Mouse (Mus musculus) limb, embryonic 14.5 days (tissue): ENCODE results near the gene Pdxp. TPM values are rescaled to one million over a fixed set of nuclear protein-coding genes. Genes with fewer than 3 reads are reported as not detected.
A peak's percentile ranks its signal among the peaks of the same experiment; 100 is the strongest.

Experiments
- ATAC-seq: fragments of 200-750 bp; cut with Nextera tagmentation; 2 replicates; pipeline ENCODE4 v1.8.0; 2017; ENCODE audit warnings: low read depth, moderate number of reproducible peaks, moderate TSS enrichment; ENCODE audit not compliant: low FRiP score
- DNase-seq: peaks from one replicate; pipeline ENCODE4 v3.0.0-alpha.2; 2015; ENCODE audit warnings: low spot score
- H3K27ac ChIP-seq: fragments of 300-500 bp; sonication (generic); replicated peaks from 2 replicates; pipeline ENCODE4 v1.5.1; 2014; ENCODE audit warnings: low read depth, mild to moderate bottlenecking, low read length, moderate library complexity, mixed read lengths
- H3K27me3 ChIP-seq: fragments of 300-500 bp; sonication (generic); 2 replicates; pipeline ENCODE4 v1.6.1; 2014; ENCODE audit warnings: low read length, mixed read lengths; ENCODE audit not compliant: control insufficient read depth, insufficient read depth
- H3K36me3 ChIP-seq: fragments of 300-500 bp; sonication (generic); 2 replicates; pipeline ENCODE4 v1.6.1; 2014; ENCODE audit warnings: mild to moderate bottlenecking, low read length, moderate library complexity, mixed read lengths; ENCODE audit not compliant: control insufficient read depth, insufficient read depth
- H3K4me1 ChIP-seq: fragments of 300-500 bp; sonication (generic); 2 replicates; pipeline ENCODE4 v1.6.1; 2014; ENCODE audit warnings: antibody characterized with exemption, low read length, mixed read lengths; ENCODE audit not compliant: control insufficient read depth, insufficient read depth
- H3K4me2 ChIP-seq: fragments of 300-500 bp; sonication (generic); replicated peaks from 2 replicates; pipeline ENCODE4 v1.6.1; 2014; ENCODE audit warnings: low read depth, mild to moderate bottlenecking, low read length, moderate library complexity; ENCODE audit not compliant: severe bottlenecking
- H3K4me3 ChIP-seq: fragments of 300-500 bp; sonication (generic); replicated peaks from 2 replicates; pipeline ENCODE4 v1.5.1; 2014; ENCODE audit warnings: low read length
- H3K9ac ChIP-seq: fragments of 300-500 bp; sonication (generic); 2 replicates; pipeline ENCODE4 v1.6.1; 2014; ENCODE audit warnings: mild to moderate bottlenecking, low read depth, low read length, moderate library complexity; ENCODE audit not compliant: severe bottlenecking
- H3K9me3 ChIP-seq: fragments of 300-500 bp; sonication (generic); 2 replicates; pipeline ENCODE4 v1.6.1; 2016; ENCODE audit warnings: low read length; ENCODE audit not compliant: control insufficient read depth
- POLR2A ChIP-seq: fragments of 200-500 bp; IDR thresholded peaks from 2 replicates; pipeline ENCODE4 v1.8.0; 2012; ENCODE audit warnings: inconsistent platforms, mild to moderate bottlenecking, moderate library complexity, borderline replicate concordance; ENCODE audit not compliant: insufficient read depth, insufficient read length; ENCODE audit errors: extremely low read depth
- whole genome bisulfite sequencing: fragments of 180-500 bp; shearing (Covaris S2); extraction: QIAGEN DNeasy Blood & Tissue Kit; methylation state at CpG from one replicate; pipeline ENCODE4 v1.1.7; 2014; 5-methylcytosine and 5-hydroxymethylcytosine counted together
- microRNA-seq: library from miRNA; unstranded; fragments of <30 nt; microRNA quantifications from one replicate; pipeline ENCODE4, GENCODE M21; 2016
- polyA plus RNA-seq, 2 experiments: library from polyadenylated mRNA; depleted of rRNA in 1 of 2; stranded (reverse) in 1 of 2; unstranded in 1 of 2; fragments of >200 nt; fragmentation: Nextera tagmentation in 1 of 2; extraction: Ambion mirVana in 1 of 2; gene quantifications; 2 replicates each; pipeline versions ENCODE4 v1.2.1 to v1.2.3; 2012 to 2014

Pdxp gene
- polyA plus RNA-seq, 2 experiments, result 20.8 to 32.5 TPM

GRCm38 (mm10) chr15:78956351-78956750 is 42.6 kb downstream of the Pdxp start:
- peaks cover 9% of the 10 kb centered on the region for H3K4me1 ChIP-seq
- no peaks in the 10 kb centered on the region for H3K27me3 ChIP-seq
- ATAC-seq (no peak), DNase-seq (peak; percentile 20)
- H3K9me3 ChIP-seq, result no peaks in the 10 kb centered on the region
- TF ChIP-seq POLR2A, result no peak
- H3K4me2 ChIP-seq, result no peak overlapping the region
- no peak overlapping the region for H3K4me3 ChIP-seq
- H3K36me3 ChIP-seq, result peaks cover 15% of the 10 kb centered on the region
- 73% methylated on average over 4 of the region's 4 CpGs for WGBS
- no peak overlapping the region for H3K9ac ChIP-seq
- H3K27ac ChIP-seq, result no peak overlapping the region

GRCm38 (mm10) chr15:78957021-78957420 is 43.3 kb downstream of the Pdxp start:
- peaks cover 9% of the 10 kb centered on the region for H3K4me1 ChIP-seq
- no peak overlapping the region for H3K4me3 ChIP-seq
- peak overlapping the region; percentile 29; the same call in 1 of the 2 replicates for H3K4me2 ChIP-seq
- ATAC-seq (no peak), DNase-seq (no peak)
- WGBS, result 48% methylated on average over 15 of the region's 15 CpGs
- no peak for TF ChIP-seq POLR2A
- H3K36me3 ChIP-seq, result peaks cover 16% of the 10 kb centered on the region
- H3K9me3 ChIP-seq, result no peaks in the 10 kb centered on the region
- no peaks in the 10 kb centered on the region for H3K27me3 ChIP-seq
- peak overlapping the region; percentile 43 for H3K9ac ChIP-seq
- no peak overlapping the region for H3K27ac ChIP-seq

GRCm38 (mm10) chr15:78959537-78959936 is 45.8 kb downstream of the Pdxp start:
- WGBS, result 85% methylated on average over 11 of the region's 11 CpGs

GRCm38 (mm10) chr15:78960088-78960487 is 46.4 kb downstream of the Pdxp start:
- no peak for ATAC-seq
- TF ChIP-seq POLR2A, result no peak
- H3K9ac ChIP-seq, result no peak overlapping the region
- H3K27me3 ChIP-seq, result no peaks in the 10 kb centered on the region
- H3K27ac ChIP-seq, result no peak overlapping the region
- peaks cover 14% of the 10 kb centered on the region for H3K36me3 ChIP-seq
- no peak overlapping the region for H3K4me3 ChIP-seq
- H3K9me3 ChIP-seq, result no peaks in the 10 kb centered on the region
- H3K4me1 ChIP-seq, result peaks cover 9% of the 10 kb centered on the region
- no peak for DNase-seq
- WGBS, result 75% methylated on average over 4 of the region's 4 CpGs
- H3K4me2 ChIP-seq, result no peak overlapping the region

More at GRCm38 (mm10) chr15:78959537-78959936, 45.8 kb downstream of the Pdxp start:
- ATAC-seq, result no peak
- no peak overlapping the region for H3K9ac ChIP-seq
- H3K36me3 ChIP-seq, result peaks cover 11% of the 10 kb centered on the region
- no peak overlapping the region for H3K4me3 ChIP-seq
- H3K27ac ChIP-seq, result no peak overlapping the region
- no peaks in the 10 kb centered on the region for H3K27me3 ChIP-seq
- H3K4me1 ChIP-seq, result peaks cover 9% of the 10 kb centered on the region
- no peak overlapping the region for H3K4me2 ChIP-seq
- no peak for TF ChIP-seq POLR2A
- no peak for DNase-seq
- H3K9me3 ChIP-seq, result no peaks in the 10 kb centered on the region

GRCm38 (mm10) chr15:78962885-78963284 is 49.2 kb downstream of the Pdxp start:
- Histone ChIP-seq H3K4me3 (no peak overlapping the region), H3K9ac (no peak overlapping the region), H3K27ac (no peak overlapping the region), H3K9me3 (no peaks in the 10 kb centered on the region), H3K36me3 (peaks cover 24% of the 10 kb centered on the region), H3K4me1 (no peaks in the 10 kb centered on the region; the same call in 1 of the 2 replicates), H3K4me2 (no peak overlapping the region), H3K27me3 (no peaks in the 10 kb centered on the region)
- ATAC-seq (peak; percentile 29; the same call in 1 of the 2 replicates), DNase-seq (peak; percentile 31)
- no peak for TF ChIP-seq POLR2A
- WGBS, result 44% methylated on average over 2 of the region's 2 CpGs

Small RNA genes within 50 kb of the gene (microRNA-seq; reads per million reads assigned to microRNA genes)
- gene Mir6955, result not detected

Other genes starting within 250 kb of the Pdxp start
- gene Elfn2, start 195.1 kb upstream of the Pdxp start, polyA plus RNA-seq (2012; rRNA removed), result 0.19 and 0.24 TPM in 2 replicates
- 0.04 TPM in 1 of 2 replicates, not detected in the other for gene Elfn2, start 195.1 kb upstream of the Pdxp start, polyA plus RNA-seq (2014; fragmentation: Nextera tagmentation; extraction: Ambion mirVana)
- 13.9 and 17.3 TPM in 2 replicates for gene Mfng, start 140.4 kb upstream of the Pdxp start, polyA plus RNA-seq (2012; rRNA removed)
- gene Mfng, start 140.4 kb upstream of the Pdxp start, polyA plus RNA-seq (2014; fragmentation: Nextera tagmentation; extraction: Ambion mirVana), result 10.1 and 11.7 TPM in 2 replicates
- gene Card10, start 110.9 kb upstream of the Pdxp start, polyA plus RNA-seq (2012; rRNA removed), result 9.0 and 12.4 TPM in 2 replicates
- 4.4 and 5.1 TPM in 2 replicates for gene Card10, start 110.9 kb upstream of the Pdxp start, polyA plus RNA-seq (2014; fragmentation: Nextera tagmentation; extraction: Ambion mirVana)
- gene Cdc42ep1, start 71.3 kb upstream of the Pdxp start, polyA plus RNA-seq (2012; rRNA removed), result 25.2 and 34.3 TPM in 2 replicates
- gene Cdc42ep1, start 71.3 kb upstream of the Pdxp start, polyA plus RNA-seq (2014; fragmentation: Nextera tagmentation; extraction: Ambion mirVana), result 23.1 and 24.3 TPM in 2 replicates
- 0.65 and 0.72 TPM in 2 replicates for gene Lgals2, start 58.4 kb upstream of the Pdxp start, polyA plus RNA-seq (2012; rRNA removed)
- gene Lgals2, start 58.4 kb upstream of the Pdxp start, polyA plus RNA-seq (2014; fragmentation: Nextera tagmentation; extraction: Ambion mirVana), result 0.58 TPM in 1 of 2 replicates, not detected in the other
- 60.6 and 80.6 TPM in 2 replicates for gene Gga1, start 36.7 kb upstream of the Pdxp start, polyA plus RNA-seq (2012; rRNA removed)
- gene Gga1, start 36.7 kb upstream of the Pdxp start, polyA plus RNA-seq (2014; fragmentation: Nextera tagmentation; extraction: Ambion mirVana), result 43.6 and 45.0 TPM in 2 replicates
- 0.19 and 0.20 TPM in 2 replicates for gene Gm49510, start 14.3 kb upstream of the Pdxp start, polyA plus RNA-seq (2012; rRNA removed)
- gene Gm49510, start 14.3 kb upstream of the Pdxp start, polyA plus RNA-seq (2014; fragmentation: Nextera tagmentation; extraction: Ambion mirVana), result 0.92 and 1.5 TPM in 2 replicates
- 127 and 202 TPM in 2 replicates for gene Sh3bp1, start 14.2 kb upstream of the Pdxp start, polyA plus RNA-seq (2012; rRNA removed)
- 51.7 and 54.9 TPM in 2 replicates for gene Sh3bp1, start 14.2 kb upstream of the Pdxp start, polyA plus RNA-seq (2014; fragmentation: Nextera tagmentation; extraction: Ambion mirVana)
- 2,106 and 2,309 TPM in 2 replicates for gene Lgals1, start 12.8 kb downstream of the Pdxp start, polyA plus RNA-seq (2012; rRNA removed)
- 2,467 and 2,738 TPM in 2 replicates for gene Lgals1, start 12.8 kb downstream of the Pdxp start, polyA plus RNA-seq (2014; fragmentation: Nextera tagmentation; extraction: Ambion mirVana)
- 38.8 and 41.0 TPM in 2 replicates for gene Nol12, start 21.0 kb downstream of the Pdxp start, polyA plus RNA-seq (2012; rRNA removed)
- gene Nol12, start 21.0 kb downstream of the Pdxp start, polyA plus RNA-seq (2014; fragmentation: Nextera tagmentation; extraction: Ambion mirVana), result 50.6 and 53.1 TPM in 2 replicates
- 64.4 and 72.3 TPM in 2 replicates for gene Triobp, start 33.8 kb downstream of the Pdxp start, polyA plus RNA-seq (2012; rRNA removed)
- gene Triobp, start 33.8 kb downstream of the Pdxp start, polyA plus RNA-seq (2014; fragmentation: Nextera tagmentation; extraction: Ambion mirVana), result 44.7 and 46.8 TPM in 2 replicates
- 390 and 433 TPM in 2 replicates for gene H1f0, start 114.5 kb downstream of the Pdxp start, polyA plus RNA-seq (2012; rRNA removed)
- 250 and 278 TPM in 2 replicates for gene H1f0, start 114.5 kb downstream of the Pdxp start, polyA plus RNA-seq (2014; fragmentation: Nextera tagmentation; extraction: Ambion mirVana)
- gene Galr3, start 128.0 kb downstream of the Pdxp start, polyA plus RNA-seq (2012; rRNA removed), result 0.39 and 0.49 TPM in 2 replicates
- gene Galr3, start 128.0 kb downstream of the Pdxp start, polyA plus RNA-seq (2014; fragmentation: Nextera tagmentation; extraction: Ambion mirVana), result not detected in 2 replicates
- gene Ankrd54, start 149.0 kb downstream of the Pdxp start, polyA plus RNA-seq (2012; rRNA removed), result 58.3 and 72.3 TPM in 2 replicates
- 44.4 and 54.3 TPM in 2 replicates for gene Ankrd54, start 149.0 kb downstream of the Pdxp start, polyA plus RNA-seq (2014; fragmentation: Nextera tagmentation; extraction: Ambion mirVana)
- 198 and 206 TPM in 2 replicates for gene Eif3l, start 161.3 kb downstream of the Pdxp start, polyA plus RNA-seq (2012; rRNA removed)
- gene Eif3l, start 161.3 kb downstream of the Pdxp start, polyA plus RNA-seq (2014; fragmentation: Nextera tagmentation; extraction: Ambion mirVana), result 214 and 219 TPM in 2 replicates
- gene Micall1, start 195.0 kb downstream of the Pdxp start, polyA plus RNA-seq (2012; rRNA removed), result 31.0 and 35.4 TPM in 2 replicates
- gene Micall1, start 195.0 kb downstream of the Pdxp start, polyA plus RNA-seq (2014; fragmentation: Nextera tagmentation; extraction: Ambion mirVana), result 12.8 and 14.8 TPM in 2 replicates
- 116 and 192 TPM in 2 replicates for gene Polr2f, start 227.1 kb downstream of the Pdxp start, polyA plus RNA-seq (2012; rRNA removed)
- 326 and 334 TPM in 2 replicates for gene Polr2f, start 227.1 kb downstream of the Pdxp start, polyA plus RNA-seq (2014; fragmentation: Nextera tagmentation; extraction: Ambion mirVana)
- 3.8 and 4.7 TPM in 2 replicates for gene 1700088E04Rik, start 227.3 kb downstream of the Pdxp start, polyA plus RNA-seq (2012; rRNA removed)
- gene 1700088E04Rik, start 227.3 kb downstream of the Pdxp start, polyA plus RNA-seq (2014; fragmentation: Nextera tagmentation; extraction: Ambion mirVana), result 6.1 and 7.1 TPM in 2 replicates